Mouse (Mus musculus) MEL (cell line): Measurements from ENCODE around the gene Noa1. TPM values are rescaled to one million over a fixed set of nuclear protein-coding genes. Genes with fewer than 3 reads are reported as not detected.

Source experiments
- DNase-seq: peaks from one replicate; pipeline ENCODE4 v3.0.0; 2011; ENCODE audit warnings: low read depth, low spot score
- H3K27ac ChIP-seq: 2 replicates; pipeline ENCODE4 v1.5.1; 2012; ENCODE audit warnings: low read depth, mild to moderate bottlenecking, control low read depth, low read length, moderate library complexity; ENCODE audit not compliant: control insufficient read depth
- H3K27me3 ChIP-seq, 2 experiments: fragments of 150-350 bp in 1 of 2; sonication (generic) in 1 of 2; 2 replicates each; pipeline ENCODE4 v1.6.1; 2012; ENCODE audit warnings: low read length in 2 of 2, mild to moderate bottlenecking in 2 of 2, improper control_type of control experiment in 1 of 2, moderate library complexity in 1 of 2; ENCODE audit not compliant: insufficient read depth in 2 of 2, control insufficient read depth in 1 of 2
- H3K36me3 ChIP-seq, 2 experiments: 2 replicates each; pipeline ENCODE4 v1.6.1; 2012 to 2014; ENCODE audit warnings: low read length in 2 of 2, improper control_type of control experiment in 1 of 2, inconsistent platforms in 1 of 2, mild to moderate bottlenecking in 1 of 2; ENCODE audit not compliant: insufficient read depth in 2 of 2, control insufficient read depth in 1 of 2
- H3K4me1 ChIP-seq, 2 experiments: fragments of 150-350 bp in 1 of 2; sonication (generic) in 1 of 2; 2 replicates each; pipeline ENCODE4 v1.6.1; 2012; ENCODE audit warnings: low read length in 2 of 2, improper control_type of control experiment in 1 of 2, mild to moderate bottlenecking in 1 of 2; ENCODE audit not compliant: insufficient read depth in 2 of 2, control insufficient read depth in 1 of 2
- H3K4me3 ChIP-seq, 2 experiments: fragments of 150-350 bp in 1 of 2; sonication (generic) in 1 of 2; 2 replicates each; pipeline ENCODE4 v1.5.1; 2012; ENCODE audit warnings: low read depth in 2 of 2, low read length in 2 of 2, mild to moderate bottlenecking in 2 of 2, moderate library complexity in 2 of 2, control low read depth in 1 of 2, improper control_type of control experiment in 1 of 2; ENCODE audit not compliant: control insufficient read depth in 1 of 2, insufficient read depth in 1 of 2
- H3K79me2 ChIP-seq: 2 replicates; pipeline ENCODE4 v1.6.1; 2012; ENCODE audit warnings: mild to moderate bottlenecking, low read length, moderate library complexity; ENCODE audit not compliant: control insufficient read depth, poor library complexity, insufficient read depth
- H3K9ac ChIP-seq: 2 replicates; pipeline ENCODE4 v1.6.1; 2012; ENCODE audit warnings: low read depth, mild to moderate bottlenecking, control low read depth, low read length, moderate library complexity; ENCODE audit not compliant: control insufficient read depth, poor library complexity, severe bottlenecking
- H3K9me3 ChIP-seq: fragments of 150-350 bp; sonication (generic); replicated peaks from 2 replicates; pipeline ENCODE4 v1.6.1; 2012; ENCODE audit warnings: mild to moderate bottlenecking, low read length, improper control_type of control experiment, moderate library complexity; ENCODE audit not compliant: insufficient read depth
- BHLHE40 ChIP-seq: IDR thresholded peaks from 2 replicates; pipeline ENCODE4 v1.6.1; 2012; ENCODE audit warnings: low read depth, mild to moderate bottlenecking, inconsistent platforms, low read length, improper control_type of control experiment, borderline replicate concordance
- CHD1 ChIP-seq: IDR thresholded peaks from 2 replicates; pipeline ENCODE4 v1.6.1; 2012; ENCODE audit warnings: low read depth, mild to moderate bottlenecking, inconsistent platforms, low read length, improper control_type of control experiment
- CHD2 ChIP-seq: IDR thresholded peaks from 2 replicates; pipeline ENCODE4 v1.6.1; 2011; ENCODE audit warnings: low read length, improper control_type of control experiment
- E2F4 ChIP-seq: IDR thresholded peaks from 2 replicates; pipeline ENCODE4 v1.6.1; 2011; ENCODE audit warnings: low read depth, low read length, improper control_type of control experiment, borderline replicate concordance
- ETS1 ChIP-seq: IDR thresholded peaks from 2 replicates; pipeline ENCODE4 v1.6.1; 2012; ENCODE audit warnings: low read depth, mild to moderate bottlenecking, inconsistent platforms, low read length, improper control_type of control experiment, moderate library complexity
- GABPA ChIP-seq: IDR thresholded peaks from 2 replicates; pipeline ENCODE4 v1.6.1; 2012; ENCODE audit warnings: low read depth, mild to moderate bottlenecking, inconsistent platforms, low read length, improper control_type of control experiment, moderate library complexity
- HCFC1 ChIP-seq: IDR thresholded peaks from 2 replicates; pipeline ENCODE4 v1.6.1; 2012; ENCODE audit warnings: low read depth, mild to moderate bottlenecking, inconsistent platforms, low read length, improper control_type of control experiment, moderate library complexity
- JUND ChIP-seq: IDR thresholded peaks from 2 replicates; pipeline ENCODE4 v1.6.1; 2011; ENCODE audit warnings: low read depth, mild to moderate bottlenecking, improper control_type of control experiment, low read length
- MAFK ChIP-seq: IDR thresholded peaks from 2 replicates; pipeline ENCODE4 v1.6.1; 2011; ENCODE audit warnings: low read depth, mild to moderate bottlenecking, low read length, improper control_type of control experiment, borderline replicate concordance
- MAX ChIP-seq: IDR thresholded peaks from 2 replicates; pipeline ENCODE4 v1.6.1; 2011; ENCODE audit warnings: low read length, improper control_type of control experiment
- MEF2A ChIP-seq: IDR thresholded peaks from 2 replicates; pipeline ENCODE4 v1.6.1; 2014; ENCODE audit warnings: low read depth, mild to moderate bottlenecking, inconsistent platforms, low read length, improper control_type of control experiment; ENCODE audit not compliant: poor library complexity, insufficient replicate concordance, severe bottlenecking; ENCODE audit errors: extremely low read depth
- MXI1 ChIP-seq: IDR thresholded peaks from 2 replicates; pipeline ENCODE4 v1.6.1; 2011; ENCODE audit warnings: mild to moderate bottlenecking, low read depth, low read length, improper control_type of control experiment
- MYC ChIP-seq: IDR thresholded peaks from 2 replicates; pipeline ENCODE4 v1.6.1; 2011; ENCODE audit warnings: low read depth, mild to moderate bottlenecking, low read length, improper control_type of control experiment, moderate library complexity
- NELFE ChIP-seq: IDR thresholded peaks from 2 replicates; pipeline ENCODE4 v1.6.1; 2011; ENCODE audit warnings: low read depth, low read length, improper control_type of control experiment
- POLR2AphosphoS2 ChIP-seq: IDR thresholded peaks from 2 replicates; pipeline ENCODE4 v1.6.1; 2011; ENCODE audit warnings: low read length, improper control_type of control experiment
- POLR2AphosphoS5 ChIP-seq: IDR thresholded peaks from 2 replicates; pipeline ENCODE4 v1.6.1; 2012; ENCODE audit warnings: low read depth, borderline replicate concordance, mild to moderate bottlenecking, inconsistent platforms, low read length, moderate library complexity, mixed read lengths
- RAD21 ChIP-seq: IDR thresholded peaks from 2 replicates; pipeline ENCODE4 v1.6.1; 2011; ENCODE audit warnings: mild to moderate bottlenecking, low read depth, low read length, improper control_type of control experiment
- RCOR1 ChIP-seq: IDR thresholded peaks from 2 replicates; pipeline ENCODE4 v1.6.1; 2012; ENCODE audit warnings: low read depth, mild to moderate bottlenecking, inconsistent platforms, low read length, improper control_type of control experiment
- SIN3A ChIP-seq: IDR thresholded peaks from 2 replicates; pipeline ENCODE4 v1.6.1; 2012; ENCODE audit warnings: low read length, improper control_type of control experiment, inconsistent platforms
- SMC3 ChIP-seq: IDR thresholded peaks from 2 replicates; pipeline ENCODE4 v1.6.1; 2011; ENCODE audit warnings: low read depth, low read length, improper control_type of control experiment
- TAL1 ChIP-seq: IDR thresholded peaks from 2 replicates; pipeline ENCODE4 v1.6.1; 2012; ENCODE audit warnings: mild to moderate bottlenecking, inconsistent platforms, low read length, moderate library complexity, mixed read lengths
- TBP ChIP-seq: IDR thresholded peaks from 2 replicates; pipeline ENCODE4 v1.8.0; 2011; ENCODE audit warnings: low read depth, low read length, improper control_type of control experiment
- TCF12 ChIP-seq: IDR thresholded peaks from 2 replicates; pipeline ENCODE4 v1.6.1; 2014; ENCODE audit warnings: low read depth, mild to moderate bottlenecking, inconsistent platforms, low read length, improper control_type of control experiment, moderate library complexity
- USF2 ChIP-seq, 2 experiments: IDR thresholded peaks; 2 replicates each; pipeline ENCODE4 v1.6.1; 2011 to 2012; ENCODE audit warnings: improper control_type of control experiment in 2 of 2, low read length in 2 of 2, borderline replicate concordance in 1 of 2, inconsistent platforms in 1 of 2, low read depth in 1 of 2, mild to moderate bottlenecking in 1 of 2; ENCODE audit not compliant: insufficient read depth in 1 of 2
- ZKSCAN1 ChIP-seq: IDR thresholded peaks from 2 replicates; pipeline ENCODE4 v1.6.1; 2012; ENCODE audit warnings: low read depth, mild to moderate bottlenecking, inconsistent platforms, low read length, improper control_type of control experiment, moderate library complexity
- polyA plus RNA-seq, 2 experiments: library from polyadenylated mRNA; stranded (reverse) in 1 of 2; unstranded in 1 of 2; fragments of >175 nt in 1 of 2; fragments of >200 nt in 1 of 2; gene quantifications; 2 replicates each; pipeline versions ENCODE4 v1.2.1 to v1.2.4; 2012; ENCODE audit warnings: low replicate concordance in 2 of 2, low read depth in 1 of 2; ENCODE audit not compliant: insufficient read length in 2 of 2, insufficient read depth in 1 of 2, missing spikeins in 1 of 2
- total RNA-seq: library from RNA; depleted of rRNA; stranded (reverse); fragments of 300-350 nt; gene quantifications from 2 replicates; pipeline ENCODE4 v1.2.3, GENCODE M21; 2012

Noa1 gene
- total and polyA plus RNA-seq, 3 experiments: 52.4 to 265 (median 96.2) TPM

- TF ChIP-seq MEF2A (no peak), CHD1 (no peak), E2F4 (no peak), CHD2 (no peak), RAD21 (no peak), JUND (no peak), HCFC1 (no peak), POLR2AphosphoS5 (no peak), TBP (no peak), RCOR1 (no peak), SMC3 (no peak), MYC (no peak), ETS1 (no peak), BHLHE40 (no peak), ZKSCAN1 (no peak), SIN3A (no peak), MAFK (no peak), GABPA (no peak)
- Histone ChIP-seq H3K4me3 (no peak overlapping the region), H3K27ac (no peak overlapping the region), H3K36me3 (peaks cover 5 to 48% of the 10 kb centered on the region in 2 experiments; a peak in 3 of 4 replicates), H3K9me3 (no peaks in the 10 kb centered on the region), H3K9ac (no peak overlapping the region), H3K4me1 (no peaks in the 10 kb centered on the region), H3K27me3 (no peaks in the 10 kb centered on the region), H3K79me2 (peaks cover 7% of the 10 kb centered on the region; the same call in 1 of the 2 replicates)
- DNase-seq: no peak
Measured at GRCm38 (mm10) chr5:77301296-77301903, 8.5 kb downstream of the Noa1 start.

- TF ChIP-seq TAL1: no peak
- TF ChIP-seq CHD2: no peak
- TF ChIP-seq MAFK: no peak
- no peak for TF ChIP-seq NELFE
- TF ChIP-seq MAX: no peak
- TF ChIP-seq E2F4: no peak
- no peak for TF ChIP-seq SIN3A
- TF ChIP-seq ETS1: no peak
- TF ChIP-seq USF2 (IDR thresholded peaks at IDR 0.05; ENCODE audit: borderline replicate concordance in 1 of 2, insufficient read depth in 1 of 2, low read depth in 1 of 2, low read length in 2 of 2): no peak
- TF ChIP-seq CHD1: no peak
- TF ChIP-seq TBP: no peak
- no peak for TF ChIP-seq TCF12
- no peak for TF ChIP-seq POLR2AphosphoS2
- no peak for TF ChIP-seq MXI1
- no peak overlapping the region for H3K27ac ChIP-seq
- no peak for DNase-seq
Measured at GRCm38 (mm10) chr5:77299486-77299885, 10.4 kb downstream of the Noa1 start.

More at GRCm38 (mm10) chr5:77299486-77299885, 10.4 kb downstream of the Noa1 start:
- Histone ChIP-seq H3K9me3 (no peaks in the 10 kb centered on the region), H3K4me1 (no peaks in the 10 kb centered on the region), H3K79me2 (peaks cover 1% of the 10 kb centered on the region; the same call in 1 of the 2 replicates), H3K9ac (no peak overlapping the region), H3K36me3 (peaks cover 0 to 47% of the 10 kb centered on the region in 2 experiments; a peak in 2 of 4 replicates), H3K4me3 (no peak overlapping the region), H3K27me3 (no peaks in the 10 kb centered on the region)
